Mouse (Mus musculus) stomach, postnatal 0 days (tissue): ENCODE results near the gene Enpp6. TPM values are rescaled to one million over a fixed set of nuclear protein-coding genes. Genes with fewer than 3 reads are reported as not detected.

Experiments used
- ATAC-seq: fragments of 200-750 bp; cut with Nextera tagmentation; 2 replicates; pipeline ENCODE4 v1.8.0; 2017; ENCODE audit not compliant: low FRiP score, low TSS enrichment
- DNase-seq: peaks from one replicate; pipeline ENCODE4 v3.0.0-alpha.2; 2016; ENCODE audit warnings: low spot score
- H3K27ac ChIP-seq: fragments of 300-500 bp; sonication (generic); replicated peaks from 2 replicates; pipeline ENCODE4 v1.5.1; 2014; ENCODE audit warnings: mild to moderate bottlenecking, control low read depth
- H3K27me3 ChIP-seq: fragments of 300-500 bp; sonication (generic); 2 replicates; pipeline ENCODE4 v1.6.1; 2014; ENCODE audit warnings: low read length; ENCODE audit not compliant: control insufficient read depth, insufficient read depth
- H3K36me3 ChIP-seq: fragments of 300-500 bp; sonication (generic); 2 replicates; pipeline ENCODE4 v1.6.1; 2014; ENCODE audit warnings: low read length, mixed read lengths; ENCODE audit not compliant: control insufficient read depth, insufficient read depth
- H3K4me1 ChIP-seq: fragments of 300-500 bp; sonication (generic); replicated peaks from 2 replicates; pipeline ENCODE4 v1.6.1; 2014; ENCODE audit warnings: antibody characterized with exemption; ENCODE audit not compliant: control insufficient read depth, insufficient read depth
- H3K4me2 ChIP-seq: fragments of 300-500 bp; sonication (generic); replicated peaks from 2 replicates; pipeline ENCODE4 v1.6.1; 2014; ENCODE audit warnings: low read depth, mild to moderate bottlenecking, control low read depth, moderate library complexity
- H3K4me3 ChIP-seq: fragments of 300-500 bp; sonication (generic); 2 replicates; pipeline ENCODE4 v1.5.1; 2014; ENCODE audit warnings: low read depth, low read length, control low read depth
- H3K9ac ChIP-seq: fragments of 300-500 bp; sonication (generic); 2 replicates; pipeline ENCODE4 v1.6.1; 2014; ENCODE audit warnings: mild to moderate bottlenecking, low read length, control low read depth, mixed read lengths
- H3K9me3 ChIP-seq: fragments of 300-500 bp; sonication (generic); 2 replicates; pipeline ENCODE4 v1.6.1; 2016; ENCODE audit warnings: low read length; ENCODE audit not compliant: control insufficient read depth
- CTCF ChIP-seq: IDR thresholded peaks from 2 replicates; pipeline ENCODE4 v1.5.1; 2016; ENCODE audit warnings: antibody characterized with exemption, low read depth, mild to moderate bottlenecking, moderate library complexity
- EP300 ChIP-seq: optimal IDR thresholded peaks from 2 replicates; pipeline ENCODE3; 2016; ENCODE audit warnings: antibody characterized with exemption
- WGBS: fragments of 180-500 bp; shearing (Covaris S2); extraction: QIAGEN DNeasy Blood & Tissue Kit; methylation state at CpG from one replicate; pipeline ENCODE4 v1.1.7; 2014; 5-methylcytosine and 5-hydroxymethylcytosine counted together
- polyA plus RNA-seq: library from polyadenylated mRNA; unstranded; fragments of >200 nt; fragmentation: Nextera tagmentation; extraction: Ambion mirVana; gene quantifications from 2 replicates; pipeline ENCODE4 v1.2.1, GENCODE M21; 2015

Gene Enpp6
- polyA plus RNA-seq, 1 experiment from 2014 or later = 0.16 TPM

DNA sequence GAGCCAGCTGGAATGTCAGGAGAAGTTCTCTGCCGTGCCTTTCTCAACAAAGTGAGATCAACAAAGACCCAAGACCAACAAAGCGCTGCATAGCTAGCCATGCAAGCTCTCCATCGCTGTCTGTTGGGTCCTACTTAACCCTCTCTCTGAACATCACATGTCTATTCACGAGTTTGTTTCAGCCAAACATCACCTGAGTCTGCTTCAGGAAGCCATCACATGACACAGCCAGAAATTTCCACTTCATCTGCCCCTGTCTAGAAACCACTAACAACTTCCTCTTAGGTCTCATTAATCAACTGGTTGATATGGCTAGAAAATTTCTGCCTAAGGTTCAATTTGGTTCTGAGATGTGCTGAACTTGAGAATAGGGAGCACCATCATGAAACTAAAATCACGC lies 85.3 kb downstream of the Enpp6 start:
- no peaks in the 10 kb centered on the region for H3K27me3 ChIP-seq

DNA sequence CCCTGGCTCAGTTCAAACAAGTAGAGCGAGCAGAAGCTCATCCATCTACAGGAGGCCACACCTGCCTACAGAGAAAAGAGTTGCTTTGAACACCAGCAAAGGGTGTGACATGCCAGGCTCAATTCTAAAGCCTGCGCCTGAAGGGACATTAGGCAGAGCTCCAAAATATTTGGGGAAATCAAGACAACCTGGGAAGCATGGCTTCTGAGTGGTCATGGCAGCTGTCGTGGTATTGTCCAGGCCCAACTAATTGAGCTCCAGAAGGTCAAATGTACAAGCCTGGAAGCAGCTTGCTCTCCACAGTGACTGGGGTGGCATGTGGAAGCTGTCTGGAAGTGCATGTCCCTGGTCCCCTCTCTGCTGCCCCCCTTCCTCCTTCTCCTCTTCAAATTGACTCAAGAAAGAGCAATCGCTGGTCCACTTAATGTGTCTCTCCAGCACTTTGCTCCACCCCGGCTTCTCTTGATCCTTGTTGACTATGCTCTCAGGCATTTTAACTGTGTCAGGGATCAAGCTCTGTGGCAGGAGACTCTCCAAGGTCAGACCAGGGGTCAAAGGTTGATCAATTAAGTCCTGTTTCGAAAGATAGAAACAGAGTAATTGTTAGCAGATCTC lies 89.4 kb downstream of the Enpp6 start:
- WGBS = 65% methylated on average over 6 of the region's 6 CpGs
- DNase-seq (no peak), ATAC-seq (no peak)
- Histone ChIP-seq H3K27me3 (no peaks in the 10 kb centered on the region), H3K36me3 (no peaks in the 10 kb centered on the region), H3K9me3 (no peaks in the 10 kb centered on the region), H3K4me1 (no peaks in the 10 kb centered on the region), H3K4me2 (no peak overlapping the region), H3K27ac (no peak overlapping the region), H3K9ac (no peak overlapping the region), H3K4me3 (no peak overlapping the region)
- TF ChIP-seq EP300 (no peak), CTCF (no peak)

More for the DNA sequence above, 85.3 kb downstream of the Enpp6 start:
- H3K4me3 ChIP-seq = no peak overlapping the region
- H3K9ac ChIP-seq = no peak overlapping the region
- H3K36me3 ChIP-seq = no peaks in the 10 kb centered on the region
- no peaks in the 10 kb centered on the region for H3K9me3 ChIP-seq
- TF ChIP-seq EP300 = no peak
- no peak for TF ChIP-seq CTCF
- H3K4me2 ChIP-seq = no peak overlapping the region
- H3K27ac ChIP-seq = no peak overlapping the region
- WGBS = 82% methylated on average over 5 of the region's 5 CpGs
- ATAC-seq (no peak), DNase-seq (no peak)
- no peaks in the 10 kb centered on the region for H3K4me1 ChIP-seq

DNA sequence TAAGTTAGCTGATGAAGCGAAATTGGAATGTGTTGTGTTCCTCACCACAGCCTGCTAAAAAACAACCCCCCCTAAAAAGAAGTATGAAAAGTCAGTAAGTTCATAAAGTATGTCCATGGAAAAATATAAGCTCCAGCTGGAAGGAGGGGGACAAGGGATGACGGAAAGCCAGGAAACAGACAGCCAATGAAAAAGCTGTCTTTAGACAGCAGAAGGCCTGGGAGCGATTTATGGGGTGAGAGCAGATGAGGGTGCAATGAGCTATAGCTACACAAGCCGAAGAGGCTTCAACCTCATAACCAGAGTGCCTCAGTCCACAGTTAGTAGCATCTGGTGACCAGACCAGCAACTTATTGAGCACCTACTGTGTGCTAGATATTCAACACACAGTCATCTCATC lies 93.3 kb downstream of the Enpp6 start:
- DNase-seq = no peak
- WGBS = 65% methylated on average over 4 of the region's 4 CpGs

DNA sequence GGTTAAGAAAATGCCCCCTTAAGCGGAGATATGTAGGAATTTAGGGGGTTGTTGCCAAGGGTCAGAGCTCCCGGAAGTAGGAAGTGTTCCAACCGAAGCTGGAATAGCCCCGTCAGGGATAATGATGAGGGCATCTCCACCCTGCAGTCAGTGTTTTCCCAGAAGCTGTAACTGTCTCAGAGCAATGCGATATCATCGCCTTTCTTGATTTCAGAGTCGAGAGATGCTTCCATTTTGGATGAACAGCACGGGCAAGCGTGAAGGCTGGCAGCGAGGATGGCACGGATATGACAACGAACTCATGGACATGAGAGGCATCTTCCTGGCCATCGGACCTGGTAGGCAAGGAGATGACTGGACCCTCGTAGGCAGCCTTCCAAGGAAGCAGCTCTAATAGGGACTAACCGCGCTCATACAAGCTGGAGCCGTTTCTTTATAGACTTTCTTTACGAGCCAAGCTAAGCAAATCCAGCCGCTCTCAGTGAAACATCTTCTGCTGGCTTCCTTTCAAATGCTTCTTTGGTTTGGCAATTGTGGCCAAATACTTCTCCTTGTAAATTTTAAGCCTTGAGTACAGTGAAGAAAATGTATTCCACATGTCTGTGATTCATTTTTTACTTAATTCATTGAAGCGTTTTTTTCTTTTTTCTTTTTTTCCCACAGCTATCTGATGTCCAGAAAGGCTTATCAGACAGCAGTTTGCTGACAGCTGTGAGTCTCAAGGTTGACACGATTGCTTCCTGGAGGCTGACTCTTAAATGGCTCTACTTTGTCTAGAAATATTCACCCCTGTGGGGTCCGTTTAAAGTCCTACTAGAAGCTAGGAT lies 95.7 kb downstream of the Enpp6 start:
- Histone ChIP-seq H3K4me2 (peak overlapping the region; percentile 40), H3K4me1 (no peaks in the 10 kb centered on the region), H3K27ac (no peak overlapping the region), H3K36me3 (no peaks in the 10 kb centered on the region), H3K4me3 (peak overlapping the region; percentile 10; the same call in 1 of the 2 replicates), H3K9ac (no peak overlapping the region), H3K27me3 (no peaks in the 10 kb centered on the region), H3K9me3 (no peaks in the 10 kb centered on the region)
- ATAC-seq = no peak
- no peak for TF ChIP-seq EP300
- no peak for TF ChIP-seq CTCF
- WGBS = 61% methylated on average over 22 of the region's 22 CpGs
- no peak for DNase-seq

More for the DNA sequence above, 93.3 kb downstream of the Enpp6 start:
- TF ChIP-seq CTCF = no peak
- TF ChIP-seq EP300 = no peak
- Histone ChIP-seq H3K36me3 (no peaks in the 10 kb centered on the region), H3K27ac (no peak overlapping the region), H3K9ac (no peak overlapping the region), H3K4me2 (no peak overlapping the region), H3K9me3 (no peaks in the 10 kb centered on the region), H3K4me3 (no peak overlapping the region), H3K27me3 (no peaks in the 10 kb centered on the region), H3K4me1 (no peaks in the 10 kb centered on the region)
- no peak for ATAC-seq

DNA sequence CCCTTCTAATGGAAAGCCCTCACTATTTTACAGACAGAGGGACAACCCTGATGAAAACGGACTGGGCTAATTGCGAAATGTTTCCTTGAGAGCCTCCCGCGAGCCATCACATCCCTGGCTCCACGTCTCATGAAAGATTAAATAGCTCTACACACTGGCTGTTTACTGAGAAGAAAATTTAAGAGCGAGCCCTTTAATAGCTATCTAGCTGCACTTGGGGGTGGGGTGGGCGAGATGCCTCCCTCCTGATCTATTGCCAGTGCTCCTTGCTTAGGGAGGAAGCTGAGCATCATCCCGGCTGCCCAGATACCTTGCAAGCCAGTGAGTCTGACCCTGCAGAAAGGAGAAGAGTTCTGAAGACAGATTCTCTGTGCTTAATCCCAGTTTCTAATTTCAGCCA lies 103.3 kb downstream of the Enpp6 start:
- Histone ChIP-seq H3K4me2 (no peak overlapping the region), H3K4me3 (no peak overlapping the region), H3K4me1 (no peaks in the 10 kb centered on the region), H3K36me3 (no peaks in the 10 kb centered on the region), H3K27ac (no peak overlapping the region), H3K27me3 (no peaks in the 10 kb centered on the region), H3K9ac (no peak overlapping the region), H3K9me3 (no peaks in the 10 kb centered on the region)
- TF ChIP-seq CTCF = no peak
- no peak for TF ChIP-seq EP300
- ATAC-seq (no peak), DNase-seq (no peak)
- 56% methylated on average over 8 of the region's 8 CpGs for WGBS

DNA sequence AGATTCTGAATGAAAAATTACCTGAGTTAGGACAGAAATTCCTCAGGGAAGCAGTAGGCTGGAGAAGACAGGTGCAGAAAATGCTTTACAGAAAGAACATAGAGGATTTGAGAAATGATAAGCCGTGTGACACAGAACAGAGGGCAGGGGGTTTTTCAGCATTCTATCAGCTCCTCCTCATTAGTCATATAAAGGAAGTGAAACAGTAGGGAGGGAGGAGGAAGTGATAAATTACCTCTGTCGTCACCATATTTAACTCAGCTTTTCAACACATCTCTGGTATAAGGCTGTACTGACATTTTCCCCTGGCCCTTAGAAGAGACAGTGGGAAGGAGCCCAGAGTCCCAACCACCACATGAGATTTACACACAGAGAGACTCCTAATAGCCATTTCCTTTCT lies 118.9 kb downstream of the Enpp6 start:
- H3K9ac ChIP-seq = no peak overlapping the region
- TF ChIP-seq CTCF = no peak
- no peak for TF ChIP-seq EP300
- no peak overlapping the region for H3K4me2 ChIP-seq
- H3K36me3 ChIP-seq = no peaks in the 10 kb centered on the region
- ATAC-seq (no peak), DNase-seq (no peak)
- H3K4me1 ChIP-seq = no peaks in the 10 kb centered on the region
- no peak overlapping the region for H3K27ac ChIP-seq
- WGBS = 53% methylated on average over 2 of the region's 2 CpGs
- 0 out of 2 replicates have a peak, but pooled peaks cover 2% of the 10 kb centered on the region for H3K9me3 ChIP-seq
- H3K4me3 ChIP-seq = no peak overlapping the region
- H3K27me3 ChIP-seq = no peaks in the 10 kb centered on the region
